Mouse (Mus musculus) limb, embryonic 10.5 days (tissue): ENCODE results near the gene Cnp. TPM values are rescaled to one million over a fixed set of nuclear protein-coding genes. Genes with fewer than 3 reads are reported as not detected.
A peak's percentile ranks its signal among the peaks of the same experiment; 100 is the strongest.

ENCODE experiments used
- DNase-seq: peaks from one replicate; pipeline ENCODE4 v3.0.0-alpha.2; 2017; ENCODE audit warnings: low spot score
- H3K27ac ChIP-seq: fragments of 300-500 bp; sonication (generic); 2 replicates; pipeline ENCODE4 v1.5.1; 2016; ENCODE audit warnings: mild to moderate bottlenecking
- H3K27me3 ChIP-seq: fragments of 300-500 bp; sonication (generic); 2 replicates; pipeline ENCODE4 v1.6.1; 2016; ENCODE audit warnings: low read depth, mild to moderate bottlenecking; ENCODE audit not compliant: poor library complexity, severe bottlenecking
- H3K36me3 ChIP-seq: fragments of 300-500 bp; sonication (generic); 2 replicates; pipeline ENCODE4 v1.6.1; 2016; ENCODE audit warnings: mild to moderate bottlenecking, moderate library complexity
- H3K4me1 ChIP-seq: fragments of 300-500 bp; sonication (generic); 2 replicates; pipeline ENCODE4 v1.6.1; 2016
- H3K4me3 ChIP-seq: fragments of 300-500 bp; sonication (generic); 2 replicates; pipeline ENCODE4 v1.5.1; 2016; ENCODE audit warnings: mild to moderate bottlenecking, moderate library complexity
- H3K9me3 ChIP-seq: fragments of 300-500 bp; sonication (generic); replicated peaks from 2 replicates; pipeline ENCODE4 v1.6.1; 2016; ENCODE audit warnings: mild to moderate bottlenecking
- whole genome bisulfite sequencing: fragments of 180-500 bp; shearing (Covaris S2); methylation state at CpG from one replicate; pipeline ENCODE4 v1.1.7; 2016; 5-methylcytosine and 5-hydroxymethylcytosine counted together
- polyA plus RNA-seq: library from polyadenylated mRNA; unstranded; fragments of >200 nt; fragmentation: Nextera tagmentation; extraction: Ambion mirVana; gene quantifications from 2 replicates; pipeline ENCODE4 v1.2.1, GENCODE M21; 2016

Gene Cnp
- polyA plus RNA-seq, 1 experiment from 2014 or later, result 23.0 TPM

GRCm38 (mm10) chr11:100564297-100564696, 10.4 kb upstream of the Cnp start:
- 83% methylated on average over 15 of the region's 15 CpGs for WGBS
- no peaks in the 10 kb centered on the region for H3K9me3 ChIP-seq
- no peak overlapping the region for H3K27ac ChIP-seq
- H3K27me3 ChIP-seq, result no peaks in the 10 kb centered on the region
- no peaks in the 10 kb centered on the region for H3K36me3 ChIP-seq
- no peak overlapping the region for H3K4me3 ChIP-seq
- H3K4me1 ChIP-seq, result peaks cover 9% of the 10 kb centered on the region; the same call in 1 of the 2 replicates
- no peak for DNase-seq

GRCm38 (mm10) chr11:100564703-100565102, 10.0 kb upstream of the Cnp start:
- H3K27me3 ChIP-seq, result no peaks in the 10 kb centered on the region
- WGBS, result 89% methylated on average over 6 of the region's 6 CpGs
- H3K27ac ChIP-seq, result no peak overlapping the region

DNA sequence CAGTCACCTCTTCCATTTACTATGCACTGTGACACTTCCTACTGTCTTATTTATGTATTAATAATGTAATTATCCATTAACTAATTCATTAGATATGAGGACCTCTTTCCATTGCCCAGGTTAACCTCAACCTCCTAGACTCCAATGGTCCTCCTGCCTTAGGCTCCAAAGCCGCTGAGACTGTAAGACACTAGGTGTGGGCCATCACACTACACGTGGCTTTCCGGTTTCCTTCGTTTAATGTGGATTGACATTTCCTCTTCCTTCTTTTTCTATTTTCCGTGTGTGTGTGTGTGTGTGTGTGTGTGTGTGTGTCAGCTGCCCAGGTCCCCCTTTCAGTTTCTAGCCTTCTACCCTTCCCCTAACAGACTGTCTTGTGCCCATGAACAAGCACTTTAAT, 7.5 kb upstream of the Cnp start:
- H3K9me3 ChIP-seq, result no peaks in the 10 kb centered on the region
- no peaks in the 10 kb centered on the region for H3K36me3 ChIP-seq
- no peak for DNase-seq
- 80% methylated on average over 5 of the region's 5 CpGs for WGBS
- no peak overlapping the region for H3K27ac ChIP-seq
- H3K27me3 ChIP-seq, result peaks cover 18% of the 10 kb centered on the region
- no peak overlapping the region for H3K4me3 ChIP-seq
- peaks cover 19% of the 10 kb centered on the region for H3K4me1 ChIP-seq

More at GRCm38 (mm10) chr11:100564703-100565102, 10.0 kb upstream of the Cnp start:
- H3K4me1 ChIP-seq, result peaks cover 6% of the 10 kb centered on the region; the same call in 1 of the 2 replicates
- no peaks in the 10 kb centered on the region for H3K36me3 ChIP-seq
- DNase-seq, result no peak
- H3K4me3 ChIP-seq, result no peak overlapping the region
- no peaks in the 10 kb centered on the region for H3K9me3 ChIP-seq

DNA sequence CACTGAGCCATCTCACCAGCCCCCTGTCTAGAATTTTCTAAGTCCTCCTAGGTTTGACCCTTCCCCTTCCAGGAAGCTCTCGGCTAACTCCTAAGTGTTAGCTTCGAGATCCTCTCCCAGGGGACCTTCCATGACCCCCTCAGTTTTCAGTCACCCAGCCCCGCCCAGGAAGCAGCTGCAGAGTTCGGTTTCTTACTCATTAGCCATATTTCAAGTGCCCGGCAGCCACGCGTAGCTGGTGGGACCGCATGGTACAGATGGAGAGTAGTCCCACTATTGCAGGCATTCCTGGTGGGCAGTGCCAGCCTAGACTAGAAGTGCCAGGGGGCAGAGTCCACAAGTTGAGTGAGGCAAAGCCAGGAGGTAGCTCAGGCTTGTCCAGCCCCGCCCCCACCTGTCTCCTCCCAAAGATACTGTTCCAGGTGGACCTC, 6.9 kb upstream of the Cnp start:
- Histone ChIP-seq H3K27ac (no peak overlapping the region), H3K36me3 (no peaks in the 10 kb centered on the region), H3K4me1 (peaks cover 19% of the 10 kb centered on the region), H3K4me3 (no peak overlapping the region), H3K9me3 (no peaks in the 10 kb centered on the region), H3K27me3 (peaks cover 22% of the 10 kb centered on the region)
- 78% methylated on average over 9 of the region's 9 CpGs for WGBS
- no peak for DNase-seq

DNA sequence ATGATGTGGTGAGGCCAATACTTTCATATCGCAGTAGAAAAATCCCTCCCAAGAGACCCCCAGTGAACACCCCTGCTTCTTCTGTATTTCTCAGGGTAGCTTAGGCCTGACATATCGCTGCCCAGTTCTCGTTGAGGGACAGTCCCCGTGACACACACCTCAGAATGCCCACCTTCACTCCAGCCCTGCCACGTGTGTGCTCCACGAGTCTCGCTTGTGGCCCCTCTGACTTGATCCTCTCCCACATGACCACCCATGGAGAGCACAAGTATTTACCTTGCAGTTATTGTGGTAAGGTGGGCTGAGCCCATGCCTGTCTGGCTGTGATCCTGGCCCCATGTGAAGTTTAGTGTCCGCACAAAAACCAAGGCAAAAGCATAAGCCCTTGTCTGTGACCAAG, 6.0 kb upstream of the Cnp start:
- 90% methylated on average over 8 of the region's 8 CpGs for WGBS
- Histone ChIP-seq H3K4me1 (peaks cover 19% of the 10 kb centered on the region), H3K27me3 (peaks cover 22% of the 10 kb centered on the region), H3K9me3 (no peaks in the 10 kb centered on the region), H3K27ac (no peak overlapping the region), H3K4me3 (no peak overlapping the region), H3K36me3 (no peaks in the 10 kb centered on the region)
- no peak for DNase-seq

DNA sequence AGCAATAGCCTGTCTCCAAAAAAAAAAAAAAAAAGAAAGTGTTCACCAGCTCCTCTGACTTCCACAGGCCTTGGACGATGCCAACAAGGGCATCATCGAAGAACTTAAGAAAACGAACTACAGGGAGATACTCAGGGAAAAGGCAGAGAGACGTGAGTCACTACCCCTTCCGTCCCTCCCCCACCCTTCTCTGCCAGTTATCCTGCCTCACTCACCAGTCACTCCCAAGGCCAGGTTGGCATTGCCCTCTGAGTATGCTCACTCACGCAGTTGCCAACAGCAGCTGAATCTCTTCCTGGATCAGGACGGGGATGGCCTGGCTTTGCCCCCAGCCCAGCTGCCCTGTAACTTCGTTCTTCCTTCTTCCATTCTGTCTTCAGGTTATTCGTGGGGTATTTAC, 4.9 kb upstream of the Cnp start:
- H3K36me3 ChIP-seq, result no peaks in the 10 kb centered on the region
- H3K4me1 ChIP-seq, result peaks cover 20% of the 10 kb centered on the region
- no peak for DNase-seq
- no peak overlapping the region for H3K4me3 ChIP-seq
- peaks cover 22% of the 10 kb centered on the region for H3K27me3 ChIP-seq
- no peak overlapping the region for H3K27ac ChIP-seq
- WGBS, result 57% methylated on average over 9 of the region's 9 CpGs
- no peaks in the 10 kb centered on the region for H3K9me3 ChIP-seq

GRCm38 (mm10) chr11:100570430-100571201, 4.1 kb upstream of the Cnp start:
- peaks cover 25% of the 10 kb centered on the region for H3K27me3 ChIP-seq
- 14% methylated on average over 8 of the region's 8 CpGs for WGBS
- peak overlapping the region; percentile 28 for H3K4me3 ChIP-seq
- no peaks in the 10 kb centered on the region for H3K36me3 ChIP-seq
- H3K4me1 ChIP-seq, result peaks cover 29% of the 10 kb centered on the region
- no peaks in the 10 kb centered on the region for H3K9me3 ChIP-seq
- H3K27ac ChIP-seq, result no peak overlapping the region
- peak; percentile 77 for DNase-seq

- H3K4me1 ChIP-seq, result peaks cover 34% of the 10 kb centered on the region
- H3K9me3 ChIP-seq, result no peaks in the 10 kb centered on the region
- no peak overlapping the region for H3K27ac ChIP-seq
- peaks cover 30% of the 10 kb centered on the region for H3K27me3 ChIP-seq
- 9% methylated on average over 16 of the region's 16 CpGs for WGBS
- no peak for DNase-seq
- peak overlapping the region; percentile 28 for H3K4me3 ChIP-seq
- H3K36me3 ChIP-seq, result no peaks in the 10 kb centered on the region
Observed at GRCm38 (mm10) chr11:100571202-100571567, 3.5 kb upstream of the Cnp start.

DNA sequence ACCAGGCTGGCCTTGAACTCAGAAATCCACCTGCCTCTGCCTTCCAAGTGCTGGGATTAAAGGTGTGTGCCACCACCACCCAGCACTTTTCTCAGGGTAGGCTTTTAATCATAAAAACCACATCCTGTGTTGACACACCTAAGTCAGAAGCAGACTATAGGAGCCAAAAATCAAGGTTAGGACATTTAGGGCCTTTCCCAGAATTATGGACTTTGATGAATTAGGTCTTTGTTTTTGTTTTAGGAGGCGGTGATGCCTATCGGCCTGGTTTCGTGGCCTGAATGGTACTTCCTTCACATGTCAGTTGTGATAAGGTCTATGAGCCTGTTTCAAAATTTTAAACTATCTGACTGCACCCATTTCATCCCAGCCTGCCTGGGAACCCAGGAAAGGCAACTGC, 516 bp upstream of the Cnp start:
- Histone ChIP-seq H3K9me3 (no peaks in the 10 kb centered on the region), H3K36me3 (peaks cover 26% of the 10 kb centered on the region), H3K27me3 (peaks cover 33% of the 10 kb centered on the region), H3K27ac (peak overlapping the region; percentile 87), H3K4me3 (peak overlapping the region; percentile 79), H3K4me1 (peaks cover 32% of the 10 kb centered on the region)
- WGBS, result 94% methylated on average over 3 of the region's 3 CpGs
- DNase-seq, result no peak

GRCm38 (mm10) chr11:100575484-100575855, 766 bp downstream of the Cnp start:
- peak overlapping the region; percentile 87; the same call in 1 of the 2 replicates for H3K27ac ChIP-seq
- no peak for DNase-seq
- 60% methylated on average over 2 of the region's 2 CpGs for WGBS
- H3K27me3 ChIP-seq, result peaks cover 32% of the 10 kb centered on the region
- peaks cover 29% of the 10 kb centered on the region for H3K4me1 ChIP-seq
- H3K4me3 ChIP-seq, result peak overlapping the region; percentile 79
- H3K9me3 ChIP-seq, result no peaks in the 10 kb centered on the region
- peaks cover 38% of the 10 kb centered on the region for H3K36me3 ChIP-seq

DNA sequence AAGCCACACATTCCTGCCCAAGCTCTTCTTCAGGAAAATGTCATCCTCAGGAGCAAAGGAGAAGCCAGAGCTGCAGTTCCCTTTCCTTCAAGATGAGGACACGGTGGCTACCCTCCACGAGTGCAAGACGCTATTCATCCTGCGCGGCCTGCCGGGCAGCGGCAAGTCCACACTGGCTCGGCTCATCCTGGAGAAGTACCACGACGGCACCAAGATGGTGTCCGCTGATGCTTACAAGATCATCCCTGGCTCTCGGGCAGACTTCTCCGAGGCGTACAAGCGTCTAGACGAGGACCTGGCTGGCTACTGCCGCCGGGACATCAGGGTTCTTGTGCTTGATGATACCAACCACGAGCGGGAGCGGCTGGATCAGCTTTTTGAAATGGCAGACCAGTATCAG, 1.6 kb downstream of the Cnp start:
- WGBS, result 71% methylated on average over 21 of the region's 21 CpGs
- no peak for DNase-seq
- Histone ChIP-seq H3K27me3 (peaks cover 24% of the 10 kb centered on the region), H3K4me1 (peaks cover 21% of the 10 kb centered on the region), H3K4me3 (0 out of 2 replicates have a peak overlapping the region, but pooled peaks have one; percentile 79), H3K36me3 (peaks cover 46% of the 10 kb centered on the region), H3K9me3 (no peaks in the 10 kb centered on the region), H3K27ac (no peak overlapping the region)

DNA sequence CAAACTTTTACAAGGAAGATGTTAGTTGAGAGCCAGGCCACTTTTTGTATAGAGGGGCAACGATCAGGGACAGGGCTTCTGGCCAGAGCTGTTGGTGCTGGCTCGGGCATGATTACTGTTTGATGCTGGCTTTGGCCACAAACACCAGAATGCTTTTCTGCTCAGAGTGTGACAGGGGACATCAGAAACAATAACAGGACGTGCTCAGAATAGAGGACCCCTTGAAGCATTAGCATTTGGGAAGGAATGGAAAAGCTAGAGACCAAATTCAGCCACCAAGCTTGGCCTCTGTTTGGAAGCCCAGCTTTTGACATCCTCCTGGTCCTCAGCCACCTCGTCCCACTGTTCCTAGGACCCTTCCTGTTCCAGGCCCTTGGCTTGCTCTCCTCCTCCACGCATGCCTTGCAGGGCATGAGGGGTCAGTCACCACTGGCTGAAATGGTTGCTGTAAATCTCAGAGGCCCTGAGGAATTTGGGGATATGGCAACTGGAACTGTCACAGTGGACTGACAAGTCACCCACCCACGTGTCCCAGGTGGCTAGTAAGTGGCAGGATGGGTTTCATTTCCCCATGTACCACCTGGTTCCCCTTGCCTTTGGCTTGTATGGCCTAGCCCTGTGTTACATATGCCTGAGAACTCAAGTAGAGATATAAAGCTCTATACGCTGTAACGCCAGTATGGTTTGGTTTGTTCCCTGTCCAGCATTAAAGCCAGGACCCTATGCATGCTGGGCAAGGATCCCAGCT, 3.3 kb downstream of the Cnp start:
- WGBS, result 80% methylated on average over 8 of the region's 8 CpGs
- no peak overlapping the region for H3K4me3 ChIP-seq
- DNase-seq, result no peak
- peaks cover 11% of the 10 kb centered on the region for H3K27me3 ChIP-seq
- peaks cover 19% of the 10 kb centered on the region for H3K4me1 ChIP-seq
- no peaks in the 10 kb centered on the region for H3K9me3 ChIP-seq
- peaks cover 64% of the 10 kb centered on the region for H3K36me3 ChIP-seq
- H3K27ac ChIP-seq, result no peak overlapping the region

DNA sequence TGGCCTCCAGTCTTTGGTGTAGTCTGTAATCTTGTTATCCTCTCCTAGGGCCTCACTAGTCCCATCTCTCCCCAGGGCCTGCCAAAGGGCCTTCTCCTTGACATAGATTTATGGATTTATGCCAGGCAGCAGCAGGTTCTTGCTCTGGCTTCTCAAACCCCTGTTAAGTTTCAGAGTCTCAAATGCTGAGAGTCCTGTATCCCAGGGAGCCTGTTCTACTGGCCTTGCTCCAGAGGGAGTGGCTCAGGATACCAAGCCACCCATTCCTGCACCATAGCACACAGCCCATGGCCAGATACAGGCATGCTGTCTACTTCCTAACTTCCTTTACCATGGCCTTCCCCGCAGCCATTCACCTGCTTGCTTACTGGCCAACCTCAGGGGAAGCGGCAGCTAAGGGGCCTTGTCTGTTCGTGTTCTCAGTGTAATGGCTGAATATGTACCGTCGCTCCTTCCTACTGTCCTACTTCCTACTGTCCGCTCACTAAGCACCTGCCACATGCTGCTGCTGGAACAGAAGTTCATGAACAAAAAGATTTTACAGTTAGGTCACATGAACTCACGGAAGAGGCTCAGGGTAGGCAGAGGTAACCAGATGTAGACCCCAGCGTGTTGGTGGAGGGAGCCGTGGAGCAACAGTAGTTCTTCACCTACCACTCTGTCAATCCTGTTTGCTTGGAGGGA, 4.6 kb downstream of the Cnp start:
- 95% methylated on average over 9 of the region's 9 CpGs for WGBS
- H3K4me1 ChIP-seq, result peaks cover 19% of the 10 kb centered on the region
- H3K9me3 ChIP-seq, result no peaks in the 10 kb centered on the region
- H3K36me3 ChIP-seq, result peaks cover 76% of the 10 kb centered on the region
- no peak for DNase-seq
- H3K27me3 ChIP-seq, result peaks cover 11% of the 10 kb centered on the region
- H3K4me3 ChIP-seq, result no peak overlapping the region
- no peak overlapping the region for H3K27ac ChIP-seq
